Mouse (Mus musculus) megakaryocyte-erythroid progenitor cell, adult 5-6 weeks (primary cell): Measurements from ENCODE around the gene Sult6b2. TPM values are rescaled to one million over a fixed set of nuclear protein-coding genes. Genes with fewer than 3 reads are reported as not detected.

Experiments
- ATAC-seq: replicated peaks from 2 replicates; pipeline ENCODE4 v1.8.0; 2016; ENCODE audit warnings: mild to moderate bottlenecking, inconsistent platforms; ENCODE audit not compliant: severe bottlenecking, poor library complexity, low FRiP score, low TSS enrichment
- total RNA-seq, 2 experiments: library from RNA; stranded (forward) in 1 of 2; stranded (reverse) in 1 of 2; fragments of 200-1000, 215-1000 nt in 1 of 2; fragments of >200 nt in 1 of 2; fragmentation: Nextera tagmentation in 1 of 2; gene quantifications; 2 replicates each; pipeline ENCODE4 v1.2.3; 2014 to 2017

Sult6b2 gene
- total RNA-seq, 2 experiments from 2014 or later, result not detected

GRCm38 (mm10) chr6:142814011-142814410, 9.7 kb upstream of the Sult6b2 start:
- ATAC-seq, result no peak

DNA sequence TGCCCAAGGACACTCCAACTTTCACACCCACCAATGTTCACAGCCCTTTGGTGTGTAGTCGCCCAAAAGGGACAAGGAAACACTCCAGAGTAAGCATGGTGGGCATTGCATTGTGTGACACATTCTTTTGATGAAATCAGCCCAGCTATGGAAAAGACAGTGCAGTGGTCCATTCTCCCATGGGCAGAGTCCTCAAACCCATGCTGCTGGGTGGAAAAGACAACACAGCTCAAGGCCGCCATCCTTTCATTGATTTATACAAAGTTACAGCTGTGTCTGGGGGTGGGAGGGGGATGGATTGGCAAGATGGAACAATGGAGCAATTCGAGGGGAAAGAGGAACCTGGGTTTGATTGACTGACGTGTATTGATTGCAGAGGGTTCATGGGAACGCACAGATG, 8.7 kb upstream of the Sult6b2 start:
- ATAC-seq, result no peak

DNA sequence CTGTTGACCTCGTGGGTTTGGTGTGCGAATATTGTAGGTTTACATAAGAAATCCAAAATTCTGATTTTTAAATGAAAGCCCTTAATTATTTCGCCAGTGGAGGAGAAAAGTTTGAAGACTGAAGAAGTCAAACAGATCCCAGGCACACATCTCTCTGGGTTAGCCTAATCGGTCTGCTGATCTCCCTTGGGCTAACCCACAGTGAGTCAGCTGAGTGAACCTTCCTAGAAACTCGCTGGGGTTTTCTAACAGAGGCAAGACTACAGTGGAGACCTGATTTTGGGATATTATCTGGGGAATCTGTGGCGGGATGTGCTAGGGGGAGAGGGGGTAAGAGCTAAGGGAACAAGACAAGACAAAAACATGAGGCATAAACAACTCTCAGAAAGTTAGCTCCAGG, 5.9 kb upstream of the Sult6b2 start:
- peak; percentile 64 for ATAC-seq

DNA sequence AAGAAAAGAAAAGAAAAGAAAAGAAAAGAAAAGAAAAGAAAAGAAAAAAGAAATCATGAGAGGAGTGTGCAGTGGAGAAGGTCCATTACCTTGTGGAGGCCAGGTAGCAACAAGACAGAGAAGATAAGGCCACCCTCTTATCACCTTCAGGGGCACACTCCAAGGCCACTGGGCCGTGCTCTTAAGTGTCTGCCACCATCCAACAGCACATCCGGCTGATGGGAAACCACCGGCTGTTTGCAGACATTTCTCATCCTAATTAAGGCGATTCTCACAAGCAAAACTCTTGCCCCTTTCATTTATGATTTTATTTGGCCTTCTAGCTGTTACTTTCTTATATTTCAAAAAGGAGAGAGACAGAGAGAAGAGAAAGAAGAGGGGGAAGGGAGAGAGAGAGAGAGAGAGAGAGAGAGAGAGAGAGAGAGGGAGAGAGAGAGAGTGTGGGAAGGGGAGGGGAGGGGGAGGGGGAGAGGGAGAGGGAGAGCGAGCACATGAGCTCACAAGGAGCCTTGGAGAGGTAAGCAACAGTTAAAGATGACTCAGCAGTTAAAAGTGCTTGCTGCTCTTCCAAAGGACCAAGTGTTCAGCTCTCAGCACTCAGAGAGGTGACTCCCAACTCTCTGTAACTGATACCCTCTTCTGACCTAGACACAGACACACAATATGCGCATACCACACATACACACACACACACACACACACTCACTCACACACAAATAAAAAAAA, 5.2 kb upstream of the Sult6b2 start:
- ATAC-seq, result no peak

DNA sequence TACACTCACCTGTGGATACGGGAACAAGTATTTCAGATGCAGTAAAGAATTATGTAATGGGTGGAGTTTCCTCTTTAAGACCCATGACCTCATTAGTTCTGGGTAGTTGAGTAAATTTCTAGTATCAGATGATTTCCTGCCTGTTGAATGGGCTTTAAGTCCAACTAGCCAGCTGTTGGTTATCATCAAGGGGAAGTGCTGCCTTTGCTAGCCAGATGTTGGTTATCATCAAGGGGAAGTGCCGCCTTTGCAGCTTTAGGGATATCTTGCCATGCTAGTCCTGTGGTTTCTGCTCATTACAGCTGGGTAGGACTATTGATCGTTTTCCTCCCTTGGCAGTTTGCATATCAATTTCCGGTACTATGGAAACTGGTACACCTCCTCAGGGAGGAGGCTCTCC, 2.0 kb upstream of the Sult6b2 start:
- peak; percentile 70 for ATAC-seq

DNA sequence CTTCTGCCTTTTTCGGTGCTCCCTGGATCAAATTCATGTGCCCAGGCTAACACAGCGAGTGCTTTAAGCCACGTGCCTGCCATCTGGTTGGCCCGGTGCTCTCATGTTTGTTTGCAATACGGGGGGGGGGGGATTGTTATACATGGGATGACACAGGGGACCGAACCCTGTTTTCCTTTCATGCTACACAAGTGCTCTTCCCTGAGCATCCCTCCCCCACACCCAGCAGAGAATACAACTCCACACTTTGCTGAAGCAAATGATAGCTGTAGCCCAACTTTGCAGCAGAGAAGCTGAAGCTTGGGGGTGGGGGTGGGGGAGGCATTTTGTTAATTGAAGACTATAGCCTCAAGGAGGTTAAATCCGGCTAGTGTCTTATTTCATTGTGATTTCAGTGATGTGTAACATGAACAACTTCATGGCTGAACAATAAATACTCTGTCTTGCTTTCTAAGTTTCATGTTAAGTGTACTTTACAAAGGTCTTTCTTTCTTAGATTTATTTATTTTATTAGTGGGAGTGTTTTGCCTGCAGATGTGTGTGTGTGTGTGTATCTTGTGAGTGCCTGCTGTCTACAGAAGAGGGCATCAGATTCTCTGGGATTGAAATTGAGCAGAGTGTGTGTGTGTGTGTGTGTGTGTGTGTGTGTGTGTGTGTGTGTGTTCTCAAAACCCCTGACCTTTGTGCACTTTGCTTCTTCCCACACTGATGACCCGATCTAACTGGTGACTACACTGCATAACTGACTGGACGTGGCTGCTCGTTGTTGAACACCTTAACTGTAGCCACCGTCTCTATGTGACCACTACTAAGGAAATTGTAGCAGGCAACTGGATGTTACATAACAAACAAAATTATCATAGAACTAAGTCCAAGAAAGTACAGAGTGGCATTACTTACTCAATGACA, 1.4 kb downstream of the Sult6b2 start:
- no peak for ATAC-seq

GRCm38 (mm10) chr6:142801687-142802086, 2.6 kb downstream of the Sult6b2 start:
- ATAC-seq, result no peak

GRCm38 (mm10) chr6:142799704-142800374, 4.5 kb downstream of the Sult6b2 start:
- ATAC-seq, result no peak; the same call in 1 of the 2 replicates

DNA sequence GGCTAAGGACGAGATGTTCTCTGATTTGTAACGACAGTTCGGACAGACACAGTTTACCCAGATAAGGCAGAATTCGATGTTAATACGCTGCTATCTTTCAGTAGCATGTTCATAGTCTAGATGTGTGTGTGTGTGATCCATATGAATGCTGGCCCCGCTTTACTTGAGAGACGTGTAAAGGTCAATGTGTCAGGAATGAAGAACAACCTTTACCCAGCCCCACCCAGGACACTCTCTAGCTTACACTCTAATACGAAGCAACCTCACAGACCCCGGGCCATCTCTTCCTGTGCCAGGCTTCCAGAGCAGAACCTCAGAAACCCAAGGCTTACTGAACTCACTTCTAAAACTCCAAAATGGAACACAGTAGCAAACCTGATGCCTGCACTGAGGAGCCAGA, 5.5 kb downstream of the Sult6b2 start:
- ATAC-seq, result 0 out of 2 replicates have a peak, but pooled peaks have one; percentile 13

DNA sequence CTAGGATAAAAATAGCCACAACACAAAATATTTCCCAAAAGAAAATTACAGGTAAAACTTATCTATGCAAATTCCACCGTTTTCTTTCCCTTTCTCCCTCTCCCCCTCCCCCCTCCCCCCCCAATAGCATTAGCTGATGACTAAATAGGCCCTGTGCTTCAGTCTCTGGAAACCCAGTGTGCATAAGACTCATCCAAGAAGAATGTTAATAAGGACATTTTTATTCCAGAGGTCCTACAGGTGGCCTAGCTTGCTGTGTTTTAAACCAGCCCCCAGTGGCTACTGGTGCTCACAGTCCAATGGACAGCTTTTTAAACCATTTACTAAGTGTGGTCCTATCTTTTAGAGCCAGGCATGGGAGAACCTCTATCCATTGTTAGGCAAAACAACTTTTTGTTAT, 6.3 kb downstream of the Sult6b2 start:
- ATAC-seq, result no peak

GRCm38 (mm10) chr6:142795655-142796441, 8.5 kb downstream of the Sult6b2 start:
- ATAC-seq, result no peak

DNA sequence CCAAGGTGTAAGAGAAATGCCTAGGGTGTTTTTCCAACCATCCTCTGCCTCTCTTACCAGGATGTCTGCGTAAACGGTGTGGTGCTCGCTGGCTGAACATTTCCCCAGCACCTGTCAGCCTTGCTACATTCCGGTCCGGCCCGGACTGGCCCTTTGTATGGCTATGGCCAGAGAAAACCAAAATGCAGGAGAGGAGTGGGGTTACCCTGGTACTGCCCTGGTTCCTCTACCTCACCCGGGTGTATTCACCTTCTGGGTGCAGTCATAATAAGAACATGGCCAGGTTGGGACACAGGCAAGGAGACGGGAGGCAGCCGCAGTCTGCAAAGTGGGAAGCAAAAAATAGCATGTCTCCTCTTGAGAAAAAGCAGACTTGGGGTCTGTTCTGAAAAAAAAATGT, 9.2 kb downstream of the Sult6b2 start:
- no peak for ATAC-seq

- no peak for ATAC-seq
Measured at GRCm38 (mm10) chr6:142793468-142793867, 10.8 kb downstream of the Sult6b2 start.

DNA sequence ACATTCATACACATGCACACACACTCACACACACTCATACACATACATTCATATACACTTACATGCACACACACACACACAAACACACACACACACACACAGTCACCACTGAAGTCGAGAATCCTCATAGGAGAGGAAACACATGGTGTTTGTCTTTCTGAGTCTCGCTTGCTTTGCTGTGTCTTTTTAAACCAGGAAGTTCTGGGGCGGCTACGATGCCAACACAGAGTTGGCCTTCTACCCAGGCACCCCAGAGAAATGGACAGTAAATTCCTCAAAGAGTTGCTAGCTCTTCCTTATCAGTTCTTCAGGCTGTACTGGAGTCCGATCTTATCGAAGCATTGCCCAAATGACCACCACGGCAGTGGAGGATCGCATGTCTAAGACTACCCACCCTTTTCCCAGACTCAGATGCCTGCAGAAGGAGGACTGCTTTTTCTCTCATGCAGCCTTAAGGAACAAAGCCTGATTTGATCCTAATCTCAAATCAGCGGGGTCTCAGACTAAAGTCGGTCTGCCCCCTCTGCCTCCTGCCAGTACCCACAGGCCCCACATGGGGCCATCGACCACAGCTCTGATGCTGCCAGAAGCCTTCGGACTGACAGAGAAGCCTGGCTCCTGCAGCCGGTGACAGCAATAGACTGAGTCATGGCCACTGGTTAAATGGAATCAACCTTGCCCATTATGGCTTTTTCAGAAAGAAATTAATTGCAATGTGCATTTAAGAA, 11.9 kb downstream of the Sult6b2 start:
- peak; percentile 56; the same call in 1 of the 2 replicates for ATAC-seq

DNA sequence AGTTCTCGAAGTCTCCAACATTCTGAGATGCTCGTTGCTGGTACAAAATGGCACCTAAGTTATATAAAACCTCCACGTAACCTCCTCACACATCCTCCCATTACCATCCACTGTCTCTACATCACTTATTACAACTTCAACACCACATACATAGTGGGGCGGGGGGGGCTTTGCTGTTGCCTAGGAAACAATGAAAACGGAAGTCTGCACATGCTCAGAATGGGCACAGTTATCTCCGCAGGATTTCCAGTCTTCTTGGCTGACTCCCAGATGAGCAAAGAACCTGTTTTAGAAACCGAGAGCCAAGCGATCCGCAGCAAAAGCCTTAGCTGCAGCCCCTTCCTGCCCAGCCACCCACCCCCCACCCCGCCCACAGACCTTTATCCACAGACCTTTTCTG, 14.6 kb downstream of the Sult6b2 start:
- no peak for ATAC-seq

GRCm38 (mm10) chr6:142788042-142788987, 16.0 kb downstream of the Sult6b2 start:
- no peak for ATAC-seq

GRCm38 (mm10) chr6:142786106-142786505, 18.2 kb downstream of the Sult6b2 start:
- no peak for ATAC-seq

DNA sequence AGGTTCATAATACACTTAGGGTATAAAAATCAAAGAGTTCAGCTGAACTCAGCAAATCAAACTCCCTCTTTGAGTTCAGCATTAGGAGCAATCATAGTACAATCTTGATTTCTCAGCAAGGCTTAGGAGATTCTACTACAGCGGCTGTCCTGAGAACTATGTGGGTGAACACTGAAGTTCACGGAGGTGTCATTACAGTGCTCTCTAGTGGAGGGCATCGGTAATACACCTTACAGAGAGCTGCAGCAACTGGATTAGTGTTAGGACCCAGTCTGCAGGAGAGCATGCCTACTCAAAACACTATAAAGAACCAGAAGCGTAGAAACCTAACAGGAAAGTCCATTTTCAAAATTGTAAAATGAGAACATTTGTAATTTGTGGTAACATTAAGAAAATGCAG, 19.0 kb downstream of the Sult6b2 start:
- peak; percentile 86 for ATAC-seq
